Mouse (Mus musculus) CH12.LX (cell line): ENCODE measurements at regions not wholly inside any gene's neighbourhood (a gene's known extent, or its start where the extent isn't known, plus 50 kb on each side); places are given as distances from the start of the nearest gene placed in this dataset.

Experiments
- BHLHE40 ChIP-seq: IDR thresholded peaks from 2 replicates; pipeline ENCODE4 v1.6.1; 2011; ENCODE audit warnings: mild to moderate bottlenecking, low read depth, low read length, improper control_type of control experiment
- CHD1 ChIP-seq: IDR thresholded peaks from 2 replicates; pipeline ENCODE4 v1.6.1; 2012; ENCODE audit warnings: low read depth, low read length, improper control_type of control experiment, inconsistent platforms
- CTCF ChIP-seq, 2 experiments: IDR thresholded peaks in 1 of 2; conservative IDR thresholded peaks in 1 of 2; 2 replicates each; pipeline ENCODE4 v1.5.1; 2011 to 2012; ENCODE audit warnings: low read depth in 2 of 2, low read length in 2 of 2, improper control_type of control experiment in 1 of 2, inconsistent platforms in 1 of 2, mild to moderate bottlenecking in 1 of 2, moderate library complexity in 1 of 2
- ELF1 ChIP-seq: IDR thresholded peaks from 2 replicates; pipeline ENCODE4 v1.6.1; 2014; ENCODE audit warnings: low read depth, mild to moderate bottlenecking, inconsistent platforms, low read length, improper control_type of control experiment
- EP300 ChIP-seq: IDR thresholded peaks from 2 replicates; pipeline ENCODE4 v1.6.1; 2011; ENCODE audit warnings: low read length, improper control_type of control experiment
- MYC ChIP-seq: IDR thresholded peaks from 2 replicates; pipeline ENCODE4 v1.6.1; 2011; ENCODE audit warnings: low read depth, mild to moderate bottlenecking, improper control_type of control experiment, low read length
- PAX5 ChIP-seq: IDR thresholded peaks from 2 replicates; pipeline ENCODE4 v1.6.1; 2012; ENCODE audit warnings: low read length, inconsistent platforms, mixed read lengths
- POLR2A ChIP-seq: IDR thresholded peaks from 2 replicates; pipeline ENCODE4 v1.6.1; 2011; ENCODE audit warnings: low read depth, mild to moderate bottlenecking, improper control_type of control experiment, low read length
- POLR2AphosphoS2 ChIP-seq: IDR thresholded peaks from 2 replicates; pipeline ENCODE4 v1.6.1; 2011; ENCODE audit warnings: low read depth, low read length, improper control_type of control experiment
- TCF12 ChIP-seq: IDR thresholded peaks from 2 replicates; pipeline ENCODE4 v1.6.1; 2014; ENCODE audit warnings: low read depth, mild to moderate bottlenecking, inconsistent platforms, low read length, improper control_type of control experiment
- UBTF ChIP-seq: IDR thresholded peaks from 2 replicates; pipeline ENCODE4 v1.6.1; 2012; ENCODE audit warnings: low read depth, mild to moderate bottlenecking, inconsistent platforms, low read length, improper control_type of control experiment, moderate library complexity
- USF1 ChIP-seq: IDR thresholded peaks from 2 replicates; pipeline ENCODE4 v1.6.1; 2014; ENCODE audit warnings: low read depth, mild to moderate bottlenecking, inconsistent platforms, low read length, improper control_type of control experiment
- ZKSCAN1 ChIP-seq: IDR thresholded peaks from 2 replicates; pipeline ENCODE4 v1.6.1; 2012; ENCODE audit warnings: low read depth, inconsistent platforms, low read length, improper control_type of control experiment, borderline replicate concordance
- ZMIZ1 ChIP-seq: IDR thresholded peaks from 2 replicates; pipeline ENCODE4 v1.6.1; 2012; ENCODE audit warnings: low read depth, mild to moderate bottlenecking, inconsistent platforms, low read length, improper control_type of control experiment

DNA sequence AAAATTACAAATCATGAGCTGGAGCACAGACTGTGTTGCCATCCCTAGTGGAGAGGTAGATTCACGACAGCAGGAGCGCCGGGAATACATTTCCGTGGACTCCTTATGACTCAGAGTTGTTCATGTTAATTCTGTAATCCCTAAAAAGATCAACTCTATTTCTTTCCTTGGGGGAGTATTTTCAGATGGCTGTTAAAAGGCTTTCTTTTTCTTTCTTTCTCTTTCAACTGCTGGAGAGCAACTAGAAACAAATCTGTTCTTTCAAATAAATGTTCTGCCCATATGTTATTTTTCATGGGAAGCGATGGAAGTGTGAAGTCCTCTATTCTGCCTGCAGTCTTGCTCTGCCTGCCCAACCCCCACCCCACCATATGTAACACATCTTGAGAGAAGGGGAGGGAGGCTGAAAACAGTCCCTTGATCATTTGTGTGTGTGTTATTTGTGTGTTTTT is 401.4 kb upstream of the Dcn start:
- TF ChIP-seq MYC = no peak
- no peak for TF ChIP-seq POLR2AphosphoS2
- no peak for TF ChIP-seq UBTF
- no peak for TF ChIP-seq CTCF (conservative IDR thresholded peaks at IDR 0.05 in 1 of 2, IDR thresholded peaks at IDR 0.05 in 1 of 2; ENCODE audit: low read depth in 2 of 2, low read length in 2 of 2)
- TF ChIP-seq CHD1 = no peak
- TF ChIP-seq ZKSCAN1 = no peak
- TF ChIP-seq BHLHE40 = no peak
- TF ChIP-seq TCF12 = no peak
- no peak for TF ChIP-seq ZMIZ1
- no peak for TF ChIP-seq POLR2A
- no peak for TF ChIP-seq USF1
- no peak for TF ChIP-seq EP300
- no peak for TF ChIP-seq ELF1
- TF ChIP-seq PAX5 = no peak
